ENCODE assay signal across 8 mouse cellular contexts in the genomic region with DNA sequence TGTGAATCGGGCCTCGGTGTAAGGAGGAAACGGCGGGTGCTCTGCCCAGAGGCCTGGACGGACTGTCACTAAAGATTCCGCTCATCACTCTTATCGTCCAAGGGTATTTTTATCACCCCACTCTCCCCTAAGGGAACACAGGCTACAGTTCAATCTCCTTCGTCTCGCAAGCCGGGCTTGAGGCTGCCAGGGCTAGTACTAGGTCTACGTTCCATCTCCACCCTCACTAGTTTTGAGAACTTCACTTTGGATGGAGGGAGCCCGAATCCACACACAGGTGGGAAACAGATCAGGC. TPM values are rescaled to one million over a fixed set of nuclear protein-coding genes. Genes with fewer than 3 reads are reported as not detected.
DNase-seq lines count a peak whose midpoint lies in the region; ATAC-seq and TF ChIP-seq lines count a peak whose summit lies in the region.

No protein-coding gene starts in this region.

- no peak for DNase-seq in kidney, adult 2 months
- DNase-seq in kidney, postnatal 36 days: no peak
- no peak for DNase-seq in ovary, postnatal 14 days (ENCODE audit: low spot score)
- DNase-seq in thymus, adult 18-20 months: no peak
- no peak for DNase-seq in urinary bladder, adult 18-20 months (ENCODE audit: low spot score in 2 of 2)

- H3K36me3 ChIP-seq in kidney, adult 2 months (ENCODE audit: control insufficient read depth, insufficient read depth, low read length): peaks cover 6% of the 10 kb centered on the region; the same call in 1 of the 2 replicates
- peaks cover 33% of the 10 kb centered on the region for H3K36me3 ChIP-seq in hindbrain, embryonic 16.5 days (ENCODE audit: control insufficient read depth, insufficient read depth, low read length)
- peaks cover 35% of the 10 kb centered on the region for H3K36me3 ChIP-seq in midbrain, embryonic 15.5 days (replicated peaks)

- H3K27ac ChIP-seq in kidney, adult 2 months (ENCODE audit: insufficient read depth, low read depth, low read length): peak overlapping the region; percentile 75
- H3K27ac ChIP-seq in bone marrow macrophage, adult 2 months (ENCODE audit: insufficient read depth, low read depth, low read length): peak overlapping the region; percentile 75
- H3K27ac ChIP-seq in hindbrain, embryonic 16.5 days (ENCODE audit: low read depth, low read length): peak overlapping the region; percentile 95
- H3K27ac ChIP-seq in midbrain, embryonic 15.5 days: peak overlapping the region; percentile 95

- peak overlapping the region; percentile 94 for H3K9ac ChIP-seq in hindbrain, embryonic 16.5 days (ENCODE audit: low read depth, low read length)
- peak overlapping the region; percentile 83 for H3K9ac ChIP-seq in midbrain, embryonic 15.5 days

- H3K4me3 ChIP-seq in kidney, adult 2 months (ENCODE audit: insufficient read depth, low read depth, low read length): peak overlapping the region; percentile 81
- peak overlapping the region; percentile 87 for H3K4me3 ChIP-seq in bone marrow macrophage, adult 2 months (ENCODE audit: insufficient read depth, low read length)
- peak overlapping the region; percentile 93 for H3K4me3 ChIP-seq in hindbrain, embryonic 16.5 days (ENCODE audit: low read length)
- peak overlapping the region; percentile 70 for H3K4me3 ChIP-seq in midbrain, embryonic 15.5 days

- TF ChIP-seq CTCF in kidney, adult 2 months (conservative IDR thresholded peaks at IDR 0.05; ENCODE audit: insufficient read depth, insufficient read length, low read depth, low read length): no peak
- TF ChIP-seq CTCF in bone marrow macrophage, adult 2 months (IDR thresholded peaks at IDR 0.05; ENCODE audit: low read depth, low read length): no peak; the same call in 1 of the 2 replicates

- no peak for ATAC-seq in hindbrain, embryonic 16.5 days
- ATAC-seq in midbrain, embryonic 15.5 days (replicated peaks): no peak; the same call in 1 of the 2 replicates

- H3K9me3 ChIP-seq in hindbrain, embryonic 16.5 days (ENCODE audit: control insufficient read depth, low read length): no peaks in the 10 kb centered on the region
- no peaks in the 10 kb centered on the region for H3K9me3 ChIP-seq in midbrain, embryonic 15.5 days

- H3K27me3 ChIP-seq in kidney, adult 2 months (replicated peaks; ENCODE audit: control insufficient read depth, insufficient read depth, low read length): no peaks in the 10 kb centered on the region
- no peaks in the 10 kb centered on the region for H3K27me3 ChIP-seq in hindbrain, embryonic 16.5 days (replicated peaks; ENCODE audit: control insufficient read depth, insufficient read depth, low read length)
- H3K27me3 ChIP-seq in midbrain, embryonic 15.5 days (replicated peaks): no peaks in the 10 kb centered on the region

- H3K4me1 ChIP-seq in kidney, adult 2 months (ENCODE audit: control insufficient read depth, insufficient read depth, low read length): peaks cover 6% of the 10 kb centered on the region
- peaks cover 13% of the 10 kb centered on the region for H3K4me1 ChIP-seq in bone marrow macrophage, adult 2 months (ENCODE audit: control insufficient read depth, insufficient read depth, low read length)
- peaks cover 19% of the 10 kb centered on the region for H3K4me1 ChIP-seq in hindbrain, embryonic 16.5 days (ENCODE audit: control insufficient read depth, insufficient read depth, low read depth, low read length)
- peaks cover 25% of the 10 kb centered on the region for H3K4me1 ChIP-seq in midbrain, embryonic 15.5 days

- under 1% methylated on average over 12 of the region's 12 CpGs for WGBS in kidney, adult 2 months
- WGBS in hindbrain, embryonic 16.5 days: 12% methylated on average over 12 of the region's 12 CpGs
- 10% methylated on average over 12 of the region's 12 CpGs for WGBS in midbrain, embryonic 15.5 days

- H3K4me2 ChIP-seq in hindbrain, embryonic 16.5 days (ENCODE audit: low read length): peak overlapping the region; percentile 59
- H3K4me2 ChIP-seq in midbrain, embryonic 15.5 days: peak overlapping the region; percentile 92

- no peak for TF ChIP-seq POLR2A in kidney, adult 2 months (IDR thresholded peaks at IDR 0.05; ENCODE audit: low read depth, low read length)
- 0 out of 2 replicates have a peak, but pooled peaks have one; percentile 8 for TF ChIP-seq POLR2A in bone marrow macrophage, adult 2 months (IDR thresholded peaks at IDR 0.05; ENCODE audit: borderline replicate concordance, low read depth, low read length)

RNA-seq across cellular contexts. Expression of gene Usp19, which starts 0.8 kb away (rescaled TPM):
- polyA plus RNA-seq in kidney, adult 2 months (2012; rRNA removed): 107 and 137 TPM in 2 replicates
- polyA plus RNA-seq in bone marrow macrophage, adult 2 months (2012; ENCODE audit: insufficient read depth, insufficient read length, missing spikeins): 86.8 and 87.1 TPM in 2 replicates
- 56.3 and 71.4 TPM in 2 replicates for polyA plus RNA-seq in hindbrain, embryonic 16.5 days (2015; fragmentation: Nextera tagmentation; extraction: Ambion mirVana)
- polyA plus RNA-seq in midbrain, embryonic 15.5 days (2015; fragmentation: Nextera tagmentation; extraction: Ambion mirVana): 87.1 and 94.3 TPM in 2 replicates

RNA-seq across cellular contexts. Expression of gene Lamb2, which starts 11.7 kb away (rescaled TPM):
- polyA plus RNA-seq in kidney, adult 2 months (2012; rRNA removed): 80.4 and 89.1 TPM in 2 replicates
- polyA plus RNA-seq in bone marrow macrophage, adult 2 months (2012; ENCODE audit: insufficient read depth, insufficient read length, missing spikeins): 2.7 and 3.4 TPM in 2 replicates
- 17.1 and 26.5 TPM in 2 replicates for polyA plus RNA-seq in hindbrain, embryonic 16.5 days (2015; fragmentation: Nextera tagmentation; extraction: Ambion mirVana)
- 19.1 and 22.7 TPM in 2 replicates for polyA plus RNA-seq in midbrain, embryonic 15.5 days (2015; fragmentation: Nextera tagmentation; extraction: Ambion mirVana)

RNA-seq across cellular contexts. Expression of gene Qars, which starts 16.3 kb away (rescaled TPM):
- 175 and 188 TPM in 2 replicates for polyA plus RNA-seq in kidney, adult 2 months (2012; rRNA removed)
- 165 and 180 TPM in 2 replicates for polyA plus RNA-seq in bone marrow macrophage, adult 2 months (2012; ENCODE audit: insufficient read depth, insufficient read length, missing spikeins)
- polyA plus RNA-seq in hindbrain, embryonic 16.5 days (2015; fragmentation: Nextera tagmentation; extraction: Ambion mirVana): 62.3 and 64.6 TPM in 2 replicates
- polyA plus RNA-seq in midbrain, embryonic 15.5 days (2015; fragmentation: Nextera tagmentation; extraction: Ambion mirVana): 64.0 and 64.6 TPM in 2 replicates

RNA-seq across cellular contexts. Expression of gene Qrich1, which starts 25.4 kb away (rescaled TPM):
- 76.3 and 85.5 TPM in 2 replicates for polyA plus RNA-seq in kidney, adult 2 months (2012; rRNA removed)
- polyA plus RNA-seq in bone marrow macrophage, adult 2 months (2012; ENCODE audit: insufficient read depth, insufficient read length, missing spikeins): 73.6 and 80.9 TPM in 2 replicates
- 106 and 126 TPM in 2 replicates for polyA plus RNA-seq in hindbrain, embryonic 16.5 days (2015; fragmentation: Nextera tagmentation; extraction: Ambion mirVana)
- 132 and 133 TPM in 2 replicates for polyA plus RNA-seq in midbrain, embryonic 15.5 days (2015; fragmentation: Nextera tagmentation; extraction: Ambion mirVana)

RNA-seq across cellular contexts. Expression of gene Klhdc8b, which starts 29.9 kb away (rescaled TPM):
- polyA plus RNA-seq in kidney, adult 2 months (2012; rRNA removed): 35.0 and 35.8 TPM in 2 replicates
- polyA plus RNA-seq in bone marrow macrophage, adult 2 months (2012; ENCODE audit: insufficient read depth, insufficient read length, missing spikeins): 3.6 and 6.2 TPM in 2 replicates
- polyA plus RNA-seq in hindbrain, embryonic 16.5 days (2015; fragmentation: Nextera tagmentation; extraction: Ambion mirVana): 54.8 and 68.6 TPM in 2 replicates
- 82.8 and 87.3 TPM in 2 replicates for polyA plus RNA-seq in midbrain, embryonic 15.5 days (2015; fragmentation: Nextera tagmentation; extraction: Ambion mirVana)
